Mouse (Mus musculus): ENCODE measurements at regions not wholly inside any gene's neighbourhood (a gene's known extent, or its start where the extent isn't known, plus 50 kb on each side); places are given as distances from the start of the nearest gene placed in this dataset.

DNA sequence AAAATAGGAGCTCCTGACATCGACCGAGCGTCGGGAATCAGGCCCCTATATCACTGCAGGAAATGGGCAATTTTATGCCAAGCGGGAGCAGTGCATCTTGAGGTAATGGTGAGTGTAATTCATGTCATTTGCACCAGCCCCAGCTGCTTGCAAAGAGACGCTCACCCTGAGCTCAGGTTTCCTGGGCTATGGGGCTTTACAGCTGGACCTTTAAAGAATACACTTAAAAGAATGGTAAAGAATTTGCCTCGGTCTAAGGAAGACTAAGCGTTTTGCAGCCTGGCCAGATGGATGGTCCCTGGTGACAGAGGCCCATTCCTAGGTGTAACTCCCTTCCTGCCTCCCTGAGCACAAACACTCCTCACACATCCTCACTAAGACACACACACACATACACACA is 194.2 kb downstream of the Ajap1 start:
- Histone ChIP-seq H3K36me3 (ENCODE audit: control insufficient read depth, insufficient read depth) (no peaks in the 10 kb centered on the region), H3K79me2 (ENCODE audit: control insufficient read depth, insufficient read depth) (no peaks in the 10 kb centered on the region), H3K4me3 (ENCODE audit: insufficient read depth, poor library complexity, severe bottlenecking) (no peak overlapping the region), H3K27me3 (ENCODE audit: control insufficient read depth, insufficient read depth, insufficient read length) (no peaks in the 10 kb centered on the region), H3ac (ENCODE audit: control insufficient read depth, insufficient read length, low read depth) (no peak overlapping the region), H3K79me3 (ENCODE audit: low read depth) (no peaks in the 10 kb centered on the region)
- no peak for TF ChIP-seq MYOG (IDR thresholded peaks at IDR 0.05; ENCODE audit: control insufficient read depth, extremely low read depth, insufficient read length)
- TF ChIP-seq USF1 (IDR thresholded peaks at IDR 0.05; ENCODE audit: low read depth), result no peak
- no peak for TF ChIP-seq FOSL1 (IDR thresholded peaks at IDR 0.05; ENCODE audit: insufficient read depth, low read length, poor library complexity, severe bottlenecking)
- no peak for TF ChIP-seq CTCF (IDR thresholded peaks at IDR 0.05; ENCODE audit: control insufficient read depth, insufficient read depth, insufficient read length)
- TF ChIP-seq CEBPB (IDR thresholded peaks at IDR 0.05; ENCODE audit: low read depth), result no peak
- TF ChIP-seq MYOD1 (IDR thresholded peaks at IDR 0.05; ENCODE audit: control insufficient read depth, insufficient read length, low read depth), result no peak
- TF ChIP-seq MAX (IDR thresholded peaks at IDR 0.05), result no peak

DNA sequence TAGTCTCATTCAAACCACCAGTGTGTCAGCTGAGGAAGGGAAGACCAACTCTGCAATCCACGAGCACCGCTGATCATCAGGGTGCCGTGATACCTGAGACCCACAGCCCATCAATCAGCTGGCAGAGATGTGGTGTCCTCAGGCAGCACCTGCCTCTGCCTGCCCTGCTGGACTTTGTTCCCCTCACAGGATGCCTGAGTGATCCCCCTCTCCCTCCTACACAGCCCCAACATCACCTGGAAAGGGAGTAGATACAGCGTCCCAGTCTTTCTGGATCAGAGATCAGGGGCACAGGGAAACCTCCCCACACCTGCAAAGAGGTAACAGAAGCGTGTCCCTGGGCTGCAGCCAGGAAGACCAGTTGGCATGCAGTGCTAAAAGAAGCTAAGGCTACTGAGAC is 198.4 kb downstream of the Ajap1 start:
- H3K36me3 ChIP-seq (ENCODE audit: control insufficient read depth, insufficient read depth), result no peaks in the 10 kb centered on the region
- H3K27me3 ChIP-seq (ENCODE audit: control insufficient read depth, insufficient read depth, insufficient read length), result no peaks in the 10 kb centered on the region
- H3K4me3 ChIP-seq (ENCODE audit: insufficient read depth, poor library complexity, severe bottlenecking), result no peak overlapping the region
- no peak overlapping the region for H3ac ChIP-seq (ENCODE audit: control insufficient read depth, insufficient read length, low read depth)
- no peaks in the 10 kb centered on the region for H3K79me2 ChIP-seq (ENCODE audit: control insufficient read depth, insufficient read depth)
- TF ChIP-seq FOSL1 (IDR thresholded peaks at IDR 0.05; ENCODE audit: insufficient read depth, low read length, poor library complexity, severe bottlenecking) (no peak), MYOG (IDR thresholded peaks at IDR 0.05; ENCODE audit: control insufficient read depth, extremely low read depth, insufficient read length) (no peak), MAX (IDR thresholded peaks at IDR 0.05) (no peak), MYOD1 (IDR thresholded peaks at IDR 0.05; ENCODE audit: control insufficient read depth, insufficient read length, low read depth) (no peak), CEBPB (IDR thresholded peaks at IDR 0.05; ENCODE audit: low read depth) (no peak), USF1 (IDR thresholded peaks at IDR 0.05; ENCODE audit: low read depth) (no peak), CTCF (IDR thresholded peaks at IDR 0.05; ENCODE audit: control insufficient read depth, insufficient read depth, insufficient read length) (no peak)
- no peaks in the 10 kb centered on the region for H3K79me3 ChIP-seq (ENCODE audit: low read depth)

DNA sequence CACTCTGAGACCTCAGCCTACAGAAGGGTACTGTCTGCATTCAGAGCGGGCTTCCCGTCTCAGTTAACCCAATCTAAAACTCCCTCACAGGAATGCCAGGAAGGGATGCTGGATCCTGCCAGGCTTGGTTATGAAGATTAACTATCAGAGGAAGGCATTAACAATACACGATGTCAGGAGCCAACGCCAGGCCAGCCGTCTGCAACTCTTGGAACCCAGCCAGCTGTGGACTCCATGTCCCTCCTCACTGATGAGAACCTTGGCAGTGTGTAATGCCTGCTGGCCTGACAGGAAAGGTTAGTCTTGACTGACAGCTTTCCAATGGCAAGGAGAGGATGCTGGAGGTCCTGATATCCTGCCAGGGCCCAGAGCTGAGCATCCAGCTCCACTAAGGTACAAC is 206.0 kb downstream of the Ajap1 start:
- no peaks in the 10 kb centered on the region for H3K79me3 ChIP-seq (ENCODE audit: low read depth)
- H3K4me3 ChIP-seq (ENCODE audit: insufficient read depth, poor library complexity, severe bottlenecking), result no peak overlapping the region
- H3ac ChIP-seq (ENCODE audit: control insufficient read depth, insufficient read length, low read depth), result no peak overlapping the region
- no peaks in the 10 kb centered on the region for H3K79me2 ChIP-seq (ENCODE audit: control insufficient read depth, insufficient read depth)
- H3K36me3 ChIP-seq (ENCODE audit: control insufficient read depth, insufficient read depth), result no peaks in the 10 kb centered on the region
- TF ChIP-seq MYOG (IDR thresholded peaks at IDR 0.05; ENCODE audit: control insufficient read depth, extremely low read depth, insufficient read length) (no peak), MYOD1 (IDR thresholded peaks at IDR 0.05; ENCODE audit: control insufficient read depth, insufficient read length, low read depth) (no peak), CEBPB (IDR thresholded peaks at IDR 0.05; ENCODE audit: low read depth) (no peak)
- no peaks in the 10 kb centered on the region for H3K27me3 ChIP-seq (ENCODE audit: control insufficient read depth, insufficient read depth, insufficient read length)

DNA sequence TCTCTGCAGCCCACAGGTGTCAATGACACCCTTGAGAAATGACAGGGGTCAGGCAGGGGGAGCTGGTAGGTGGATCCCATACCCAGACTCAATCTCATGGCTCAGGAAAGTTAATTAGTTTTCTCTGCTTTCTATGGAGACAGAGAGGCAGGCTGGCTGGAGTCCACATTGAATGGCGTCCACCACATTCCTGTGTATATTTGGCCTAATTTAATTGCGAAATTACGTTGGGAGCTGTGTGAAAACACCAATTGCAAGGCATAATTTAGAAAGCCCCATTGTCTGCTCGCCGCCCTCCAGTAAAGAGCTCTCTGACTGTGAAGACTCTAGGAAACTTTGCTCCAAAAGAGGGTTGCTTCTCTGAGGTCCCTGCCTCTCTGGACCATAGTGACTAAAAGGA is 211.2 kb downstream of the Ajap1 start:
- H3ac ChIP-seq (ENCODE audit: control insufficient read depth, insufficient read length, low read depth), result no peak overlapping the region
- H3K4me3 ChIP-seq (ENCODE audit: insufficient read depth, poor library complexity, severe bottlenecking), result no peak overlapping the region
- H3K27me3 ChIP-seq (ENCODE audit: control insufficient read depth, insufficient read depth, insufficient read length), result no peaks in the 10 kb centered on the region
- no peak for TF ChIP-seq MYOG (IDR thresholded peaks at IDR 0.05; ENCODE audit: control insufficient read depth, extremely low read depth, insufficient read length)
- no peak for TF ChIP-seq CTCF (IDR thresholded peaks at IDR 0.05; ENCODE audit: control insufficient read depth, insufficient read depth, insufficient read length)
- no peak for TF ChIP-seq FOSL1 (IDR thresholded peaks at IDR 0.05; ENCODE audit: insufficient read depth, low read length, poor library complexity, severe bottlenecking)
- H3K36me3 ChIP-seq (ENCODE audit: control insufficient read depth, insufficient read depth), result no peaks in the 10 kb centered on the region
- H3K79me3 ChIP-seq (ENCODE audit: low read depth), result no peaks in the 10 kb centered on the region
- H3K79me2 ChIP-seq (ENCODE audit: control insufficient read depth, insufficient read depth), result no peaks in the 10 kb centered on the region

DNA sequence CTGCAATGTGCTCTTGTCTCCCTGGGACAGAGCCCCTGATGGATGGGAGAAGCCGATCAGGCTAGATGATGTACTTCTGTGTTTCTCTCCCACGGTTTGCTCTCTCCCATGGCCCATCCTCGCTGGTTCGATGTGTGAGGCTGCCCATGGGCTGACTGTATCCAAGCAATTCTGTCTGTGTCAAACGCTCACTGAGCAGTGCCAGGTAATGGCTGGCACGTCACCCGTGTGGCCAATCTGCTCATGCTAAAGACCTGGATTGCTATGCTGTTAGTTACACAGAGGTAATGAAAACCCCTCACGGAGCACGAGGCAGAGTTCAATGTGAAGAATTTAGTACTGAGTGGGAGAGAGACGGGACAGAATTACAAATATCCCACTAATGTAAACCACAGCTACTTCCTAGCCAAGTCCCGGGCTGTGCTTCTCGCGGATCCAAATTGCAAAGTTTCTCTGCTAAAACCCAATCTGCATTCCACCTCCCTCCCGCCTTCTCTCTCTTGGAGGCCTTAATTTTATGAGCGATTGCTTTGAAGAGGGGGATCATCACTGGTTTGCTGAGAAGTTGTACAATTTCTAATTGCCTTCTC is 219.3 kb downstream of the Ajap1 start:
- TF ChIP-seq MAX (IDR thresholded peaks at IDR 0.05) (no peak), MYOG (IDR thresholded peaks at IDR 0.05; ENCODE audit: control insufficient read depth, extremely low read depth, insufficient read length) (no peak), FOSL1 (IDR thresholded peaks at IDR 0.05; ENCODE audit: insufficient read depth, low read length, poor library complexity, severe bottlenecking) (no peak), CEBPB (IDR thresholded peaks at IDR 0.05; ENCODE audit: low read depth) (no peak), MYOD1 (IDR thresholded peaks at IDR 0.05; ENCODE audit: control insufficient read depth, insufficient read length, low read depth) (no peak), USF1 (IDR thresholded peaks at IDR 0.05; ENCODE audit: low read depth) (no peak), CTCF (IDR thresholded peaks at IDR 0.05; ENCODE audit: control insufficient read depth, insufficient read depth, insufficient read length) (no peak)
- H3K79me3 ChIP-seq (ENCODE audit: low read depth), result no peaks in the 10 kb centered on the region
- H3K79me2 ChIP-seq (ENCODE audit: control insufficient read depth, insufficient read depth), result no peaks in the 10 kb centered on the region
- H3K27me3 ChIP-seq (ENCODE audit: control insufficient read depth, insufficient read depth, insufficient read length), result no peaks in the 10 kb centered on the region
- H3K4me3 ChIP-seq (ENCODE audit: insufficient read depth, poor library complexity, severe bottlenecking), result no peak overlapping the region
- no peak overlapping the region for H3ac ChIP-seq (ENCODE audit: control insufficient read depth, insufficient read length, low read depth)
- no peaks in the 10 kb centered on the region for H3K36me3 ChIP-seq (ENCODE audit: control insufficient read depth, insufficient read depth)

DNA sequence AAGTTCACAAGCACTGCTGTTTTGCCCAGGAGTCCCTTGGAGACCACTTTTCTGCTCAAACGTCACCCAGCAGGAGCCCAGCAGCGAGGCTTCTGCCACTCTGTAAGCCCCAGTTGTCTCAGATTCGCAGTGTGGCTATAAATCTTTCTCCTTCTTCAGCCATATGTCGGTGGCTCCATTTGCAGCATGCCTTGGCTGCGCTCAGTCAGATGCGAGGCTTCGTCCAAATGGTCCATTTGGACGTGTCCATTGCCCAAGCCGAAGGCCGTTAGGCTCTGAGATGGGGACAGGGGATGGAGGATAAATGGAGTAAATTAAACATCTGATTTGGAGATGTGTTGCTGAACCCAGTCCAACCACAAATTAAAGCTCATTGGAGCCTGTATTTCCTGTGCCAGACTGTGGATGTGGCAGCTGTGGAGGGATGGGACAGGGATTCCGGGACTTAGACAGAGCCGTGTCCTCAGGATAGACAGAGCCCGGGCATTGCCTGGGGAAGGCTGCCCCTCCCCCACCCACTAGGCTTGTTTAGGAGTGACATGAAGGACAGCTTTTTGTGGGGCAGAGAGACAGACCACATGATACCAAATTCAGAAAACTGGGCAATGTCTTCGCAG is 221.6 kb downstream of the Ajap1 start:
- Histone ChIP-seq H3K4me3 (ENCODE audit: insufficient read depth, poor library complexity, severe bottlenecking) (no peak overlapping the region), H3K79me3 (ENCODE audit: low read depth) (no peaks in the 10 kb centered on the region), H3ac (ENCODE audit: control insufficient read depth, insufficient read length, low read depth) (no peak overlapping the region), H3K79me2 (ENCODE audit: control insufficient read depth, insufficient read depth) (no peaks in the 10 kb centered on the region), H3K27me3 (ENCODE audit: control insufficient read depth, insufficient read depth, insufficient read length) (no peaks in the 10 kb centered on the region), H3K36me3 (ENCODE audit: control insufficient read depth, insufficient read depth) (no peaks in the 10 kb centered on the region)
- TF ChIP-seq USF1 (IDR thresholded peaks at IDR 0.05; ENCODE audit: low read depth) (no peak), MYOD1 (IDR thresholded peaks at IDR 0.05; ENCODE audit: control insufficient read depth, insufficient read length, low read depth) (no peak), FOSL1 (IDR thresholded peaks at IDR 0.05; ENCODE audit: insufficient read depth, low read length, poor library complexity, severe bottlenecking) (no peak), MAX (IDR thresholded peaks at IDR 0.05) (no peak), MYOG (IDR thresholded peaks at IDR 0.05; ENCODE audit: control insufficient read depth, extremely low read depth, insufficient read length) (no peak)

Measured in C2C12 (cell line).